Mouse (Mus musculus): ENCODE results near the gene Sgo2a. TPM values are rescaled to one million over a fixed set of nuclear protein-coding genes. Genes with fewer than 3 reads are reported as not detected.

Sgo2a gene
- 4.7 TPM for polyA plus RNA-seq (2014; fragmentation: Illumina TruSeq; extraction: RNeasy Lipid Tissue Mini Kit (QIAGEN cat#74804); ENCODE audit: low read depth, low replicate concordance)

DNA sequence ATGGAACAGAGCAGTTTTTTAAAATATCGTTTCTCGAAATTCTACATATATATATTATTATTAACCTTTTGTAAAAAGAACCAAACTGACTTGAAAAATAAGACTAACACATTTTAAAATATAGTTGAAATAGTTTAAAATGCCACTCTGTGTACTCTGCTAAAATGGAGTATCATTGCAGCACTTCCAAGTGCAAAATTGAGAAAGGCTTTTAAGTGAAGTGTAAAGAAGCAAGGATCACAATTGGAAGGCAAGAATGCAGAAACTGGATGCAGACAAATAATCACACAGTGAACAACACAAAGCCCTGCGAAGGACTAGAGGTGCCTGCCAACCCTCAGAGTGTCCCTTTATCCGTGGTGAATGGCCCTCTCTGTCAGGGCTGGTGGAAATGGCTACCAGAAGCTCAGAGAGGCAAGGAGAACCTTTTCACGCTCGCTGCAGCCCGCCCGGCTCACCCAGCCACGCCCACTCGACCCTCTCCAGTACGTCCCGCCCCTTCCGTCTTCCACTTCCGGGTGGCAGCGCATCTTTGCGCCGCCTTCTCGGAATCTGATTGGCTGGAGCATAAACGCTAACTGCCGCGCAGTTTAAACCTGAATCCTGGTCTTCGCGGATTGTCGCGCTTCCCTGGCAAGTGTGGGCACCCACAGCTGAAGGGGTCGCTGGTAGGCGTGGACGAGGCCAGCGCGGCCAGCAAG, at the start of gene Sgo2a:
Sgo2a (plus strand) TSS at position 540 of the 701 bp plus-strand sequence.

DNA sequence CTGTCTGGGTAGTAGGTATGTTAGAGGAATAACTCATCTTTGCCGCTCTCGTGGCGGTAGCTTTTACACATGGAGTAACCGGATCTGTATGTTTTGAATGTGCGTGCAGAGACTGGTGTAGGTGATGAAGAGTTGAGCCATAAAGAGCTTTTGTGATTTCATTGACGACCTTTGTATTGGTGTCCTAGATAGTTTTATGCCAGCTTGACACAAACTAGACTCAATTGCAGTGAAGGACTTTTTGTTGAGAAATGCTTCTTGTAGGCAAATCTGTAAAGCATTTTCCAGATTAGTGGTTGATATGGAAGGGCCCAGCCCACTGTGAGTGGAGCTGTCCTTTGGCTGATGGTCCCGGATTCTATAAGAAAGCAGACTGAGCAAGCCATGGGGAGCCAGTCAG, 23.1 kb downstream of the Sgo2a start, which contains the start of gene Kctd18:
Kctd18 (minus strand) TSS at position 101 of the 400 bp plus-strand sequence.

DNA sequence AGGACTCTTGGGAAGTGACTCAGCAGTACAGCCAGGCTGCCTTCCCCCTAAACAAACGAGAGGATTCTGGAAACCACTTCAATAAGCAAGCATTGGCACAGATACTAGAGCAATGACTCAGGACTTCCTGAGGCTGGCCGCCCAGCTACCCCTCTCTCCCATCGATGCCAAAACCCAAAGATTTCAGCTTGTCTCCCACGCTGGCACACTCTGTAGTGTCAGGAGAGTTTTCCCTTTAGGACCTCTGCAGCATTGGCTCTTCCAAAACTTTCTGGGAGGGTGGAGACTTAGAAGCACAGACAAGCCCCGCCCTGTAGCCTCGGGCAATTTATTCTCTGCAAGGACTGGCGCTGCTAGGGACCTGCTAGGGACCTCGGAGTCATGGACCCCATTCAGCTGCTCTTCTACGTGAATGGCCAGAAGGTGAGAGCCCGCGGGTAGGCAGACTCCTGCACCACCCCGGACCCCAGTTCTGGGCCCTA, 33.9 kb downstream of the Sgo2a start, which contains the start of gene Aox1:
Aox1 (plus strand) TSS at position 296 of the 482 bp plus-strand sequence.

Other genes with a start within 250 kb of the Sgo2a start
- gene Spats2l, start 221.8 kb upstream of the Sgo2a start, polyA plus RNA-seq (2014; fragmentation: Illumina TruSeq; extraction: RNeasy Lipid Tissue Mini Kit (QIAGEN cat#74804); ENCODE audit: low read depth, low replicate concordance), result 5.8 TPM
- 25.0 TPM for gene Kctd18, start 23.0 kb downstream of the Sgo2a start, polyA plus RNA-seq (2014; fragmentation: Illumina TruSeq; extraction: RNeasy Lipid Tissue Mini Kit (QIAGEN cat#74804); ENCODE audit: low read depth, low replicate concordance)
- 48.0 TPM for gene Aox1, start 34.0 kb downstream of the Sgo2a start, polyA plus RNA-seq (2014; fragmentation: Illumina TruSeq; extraction: RNeasy Lipid Tissue Mini Kit (QIAGEN cat#74804); ENCODE audit: low read depth, low replicate concordance)
- 4.4 TPM for gene Aox3, start 117.2 kb downstream of the Sgo2a start, polyA plus RNA-seq (2014; fragmentation: Illumina TruSeq; extraction: RNeasy Lipid Tissue Mini Kit (QIAGEN cat#74804); ENCODE audit: low read depth, low replicate concordance)
- not detected for gene Aox4, start 214.4 kb downstream of the Sgo2a start, polyA plus RNA-seq (2014; fragmentation: Illumina TruSeq; extraction: RNeasy Lipid Tissue Mini Kit (QIAGEN cat#74804); ENCODE audit: low read depth, low replicate concordance)

All from adrenal gland, adult 10 weeks (tissue).